8 mouse cellular contexts compared by ENCODE assay signal in genomic region chr4:123104651-123105450, GRCm38 (mm10). TPM values are rescaled to one million over a fixed set of nuclear protein-coding genes. Genes with fewer than 3 reads are reported as not detected.
A peak's percentile ranks its signal among the peaks of the same experiment; 100 is the strongest.
DNase-seq lines count a peak whose midpoint lies in the region; ATAC-seq lines count a peak whose summit lies in the region.

Bmp8b (plus strand) TSS chr4:123105165.

- WGBS in heart, embryonic 16.5 days = 5% methylated on average over 75 of the region's 75 CpGs
- WGBS in hindbrain, embryonic 11.5 days = 5% methylated on average over 72 of the region's 75 CpGs
- WGBS in limb, embryonic 15.5 days = 7% methylated on average over 75 of the region's 75 CpGs

- no peaks in the 10 kb centered on the region for H3K9me3 ChIP-seq in heart, embryonic 16.5 days (replicated peaks; ENCODE audit: control insufficient read depth, low read length)
- H3K9me3 ChIP-seq in hindbrain, embryonic 11.5 days (ENCODE audit: control insufficient read depth, low read length) = no peaks in the 10 kb centered on the region
- H3K9me3 ChIP-seq in limb, embryonic 15.5 days = no peaks in the 10 kb centered on the region

- no peak; the same call in 1 of the 2 replicates for ATAC-seq in heart, embryonic 16.5 days (replicated peaks; ENCODE audit: extremely low read depth, insufficient read depth, low FRiP score)
- ATAC-seq in hindbrain, embryonic 11.5 days (ENCODE audit: low FRiP score) = peak; percentile 63; the same call in 1 of the 2 replicates
- peak; percentile 50 for ATAC-seq in limb, embryonic 15.5 days (ENCODE audit: insufficient number of reproducible peaks, low FRiP score, low TSS enrichment, low read depth)

- DNase-seq in heart, adult 8-10 months (ENCODE audit: low spot score) = no peak
- DNase-seq in hindbrain, embryonic 11.5 days (ENCODE audit: low spot score) = peak; percentile 33
- peak; percentile 35 for DNase-seq in neural tube, embryonic 10.5 days (ENCODE audit: extremely low spot score, low spot score)
- DNase-seq in layer of hippocampus, postnatal 10 days (ENCODE audit: low spot score in 2 of 2) = no peak
- no peak for DNase-seq in adrenal gland, postnatal 4 days (ENCODE audit: low spot score in 2 of 2)
- no peak for DNase-seq in ovary, adult 18-20 months (ENCODE audit: low spot score)

- H3K27ac ChIP-seq in heart, embryonic 16.5 days (ENCODE audit: low read length) = no peak within 1 kb of the TSS
- no peak within 1 kb of the TSS for H3K27ac ChIP-seq in hindbrain, embryonic 11.5 days (ENCODE audit: low read depth, low read length)
- no peak within 1 kb of the TSS for H3K27ac ChIP-seq in limb, embryonic 15.5 days

- H3K36me3 ChIP-seq in heart, embryonic 16.5 days (ENCODE audit: control insufficient read depth, insufficient read depth) = no peaks in the 10 kb centered on the region
- no peaks in the 10 kb centered on the region for H3K36me3 ChIP-seq in hindbrain, embryonic 11.5 days (ENCODE audit: control insufficient read depth, insufficient read depth, low read length)
- H3K36me3 ChIP-seq in limb, embryonic 15.5 days = no peaks in the 10 kb centered on the region

- H3K9ac ChIP-seq in heart, embryonic 16.5 days (ENCODE audit: low read length) = no peak within 1 kb of the TSS
- H3K9ac ChIP-seq in hindbrain, embryonic 11.5 days (ENCODE audit: low read depth, low read length) = no peak within 1 kb of the TSS
- H3K9ac ChIP-seq in limb, embryonic 15.5 days = no peak within 1 kb of the TSS

- peaks cover 8% of the 10 kb centered on the region for H3K4me1 ChIP-seq in heart, embryonic 16.5 days (ENCODE audit: control insufficient read depth, insufficient read depth, low read length)
- no peaks in the 10 kb centered on the region for H3K4me1 ChIP-seq in hindbrain, embryonic 11.5 days (replicated peaks; ENCODE audit: control insufficient read depth, insufficient read depth, low read length)
- H3K4me1 ChIP-seq in limb, embryonic 15.5 days = peaks cover 12% of the 10 kb centered on the region

- peaks cover 37% of the 10 kb centered on the region for H3K27me3 ChIP-seq in heart, embryonic 16.5 days (ENCODE audit: control insufficient read depth, insufficient read depth, low read length)
- peaks cover 26% of the 10 kb centered on the region for H3K27me3 ChIP-seq in hindbrain, embryonic 11.5 days (ENCODE audit: control insufficient read depth, insufficient read depth, low read length)
- peaks cover 47% of the 10 kb centered on the region for H3K27me3 ChIP-seq in limb, embryonic 15.5 days

- peak within 1 kb of the TSS; percentile 53 for H3K4me2 ChIP-seq in heart, embryonic 16.5 days (ENCODE audit: low read depth, low read length)
- H3K4me2 ChIP-seq in hindbrain, embryonic 11.5 days (replicated peaks; ENCODE audit: low read depth, low read length) = peak within 1 kb of the TSS; percentile 12
- peak within 1 kb of the TSS; percentile 55 for H3K4me2 ChIP-seq in limb, embryonic 15.5 days

- H3K4me3 ChIP-seq in heart, embryonic 16.5 days (ENCODE audit: low read length) = peak within 1 kb of the TSS; percentile 36
- H3K4me3 ChIP-seq in hindbrain, embryonic 11.5 days (ENCODE audit: low read depth, low read length) = peak within 1 kb of the TSS; percentile 20
- peak within 1 kb of the TSS; percentile 32 for H3K4me3 ChIP-seq in limb, embryonic 15.5 days

RNA-seq across cellular contexts. Expression of gene Bmp8b, which starts in this region (rescaled TPM):
- polyA plus RNA-seq in heart, embryonic 16.5 days (2015; fragmentation: Nextera tagmentation; extraction: Ambion mirVana) = 0.30 and 0.45 TPM in 2 replicates
- not detected for total RNA-seq in heart, adult 8-10 months (2022)
- 0.20 TPM in 1 of 2 replicates, not detected in the other for polyA plus RNA-seq in hindbrain, embryonic 11.5 days (2014; fragmentation: Nextera tagmentation; extraction: Ambion mirVana)
- polyA plus RNA-seq in limb, embryonic 15.5 days (2015; fragmentation: Nextera tagmentation; extraction: Ambion mirVana) = 1.2 and 1.3 TPM in 2 replicates
- total RNA-seq in layer of hippocampus, postnatal 10 days (2021) = under 1 TPM; 0.42 to 0.71 TPM
- under 1 TPM in 1 of 2 experiments, not detected in 1; 0.20 TPM for total RNA-seq in adrenal gland, postnatal 4 days (2021)

Comparison
In these comparisons a context has a peak if more than half of its experiments do, and no peak if none do; other contexts are left out.
1. Peak in DNase-seq, ATAC-seq, H3K4me3 ChIP-seq and H3K4me2 ChIP-seq in hindbrain, embryonic 11.5 days; RNA of the gene not detected or under 1 TPM.